Mouse (Mus musculus): Measurements from ENCODE around the gene Ccdc27.

Ccdc27 gene

GRCm38 (mm10) chr4:154042577-154042976, at the start of gene Ccdc27:
TSS of gene Ccdc27 (minus strand) at chr4:154042677.
- in situ Hi-C loops (cut with MboI; ENCODE audit: low sequenced_read_pairs) = loop anchor here (25.0 kb wide), 1 partner anchor 770 kb away; no protein-coding TSS in a partner anchor

GRCm38 (mm10) chr4:154091356-154091755, 48.9 kb upstream of the Ccdc27 start:
- in situ Hi-C loops (cut with MboI; ENCODE audit: low sequenced_read_pairs) = no loop called here

GRCm38 (mm10) chr4:154089205-154089604, 46.7 kb upstream of the Ccdc27 start:
- in situ Hi-C loops (cut with MboI; ENCODE audit: low sequenced_read_pairs) = no loop called here

GRCm38 (mm10) chr4:154086436-154086835, 44.0 kb upstream of the Ccdc27 start:
- in situ Hi-C loops (cut with MboI; ENCODE audit: low sequenced_read_pairs) = no loop called here

GRCm38 (mm10) chr4:154085856-154086255, 43.4 kb upstream of the Ccdc27 start:
- in situ Hi-C loops (cut with MboI; ENCODE audit: low sequenced_read_pairs) = no loop called here

GRCm38 (mm10) chr4:154081974-154082373, 39.5 kb upstream of the Ccdc27 start:
- in situ Hi-C loops (cut with MboI; ENCODE audit: low sequenced_read_pairs) = no loop called here

GRCm38 (mm10) chr4:154081021-154081420, 38.5 kb upstream of the Ccdc27 start:
- in situ Hi-C loops (cut with MboI; ENCODE audit: low sequenced_read_pairs) = no loop called here

GRCm38 (mm10) chr4:154080211-154080610, 37.7 kb upstream of the Ccdc27 start:
- in situ Hi-C loops (cut with MboI; ENCODE audit: low sequenced_read_pairs) = no loop called here

GRCm38 (mm10) chr4:154071941-154072340, 29.5 kb upstream of the Ccdc27 start:
- in situ Hi-C loops (cut with MboI; ENCODE audit: low sequenced_read_pairs) = no loop called here

GRCm38 (mm10) chr4:154071521-154071920, 29.0 kb upstream of the Ccdc27 start:
- in situ Hi-C loops (cut with MboI; ENCODE audit: low sequenced_read_pairs) = no loop called here

- in situ Hi-C loops (cut with MboI; ENCODE audit: low sequenced_read_pairs) = no loop called here
These were observed 28.4 kb upstream of the Ccdc27 start for GRCm38 (mm10) chr4:154070896-154071295.

- in situ Hi-C loops (cut with MboI; ENCODE audit: low sequenced_read_pairs) = no loop called here
These were observed 22.6 kb upstream of the Ccdc27 start for GRCm38 (mm10) chr4:154064827-154065773.

- in situ Hi-C loops (cut with MboI; ENCODE audit: low sequenced_read_pairs) = no loop called here
These were observed 15.2 kb upstream of the Ccdc27 start for GRCm38 (mm10) chr4:154057696-154058095.

GRCm38 (mm10) chr4:154056661-154057060, 14.2 kb upstream of the Ccdc27 start:
- in situ Hi-C loops (cut with MboI; ENCODE audit: low sequenced_read_pairs) = no loop called here

GRCm38 (mm10) chr4:154056046-154056445, 13.6 kb upstream of the Ccdc27 start:
- in situ Hi-C loops (cut with MboI; ENCODE audit: low sequenced_read_pairs) = no loop called here

- in situ Hi-C loops (cut with MboI; ENCODE audit: low sequenced_read_pairs) = no loop called here
These were observed 13.0 kb upstream of the Ccdc27 start for GRCm38 (mm10) chr4:154055482-154055881.

- in situ Hi-C loops (cut with MboI; ENCODE audit: low sequenced_read_pairs) = no loop called here
These were observed 10.6 kb upstream of the Ccdc27 start for GRCm38 (mm10) chr4:154053065-154053464.

- in situ Hi-C loops (cut with MboI; ENCODE audit: low sequenced_read_pairs) = no loop called here
These were observed 8.9 kb upstream of the Ccdc27 start for GRCm38 (mm10) chr4:154051401-154051800.

GRCm38 (mm10) chr4:154045837-154046236, 3.4 kb upstream of the Ccdc27 start:
- in situ Hi-C loops (cut with MboI; ENCODE audit: low sequenced_read_pairs) = loop anchor here (25.0 kb wide), 1 partner anchor 766 kb away; no protein-coding TSS in a partner anchor

- in situ Hi-C loops (cut with MboI; ENCODE audit: low sequenced_read_pairs) = loop anchor here (25.0 kb wide), 1 partner anchor 775 kb away; no protein-coding TSS in a partner anchor
These were observed 5.4 kb downstream of the Ccdc27 start for GRCm38 (mm10) chr4:154037123-154037522.

- in situ Hi-C loops (cut with MboI; ENCODE audit: low sequenced_read_pairs) = loop anchor here (25.0 kb wide), 1 partner anchor 784 kb away; no protein-coding TSS in a partner anchor
These were observed 13.8 kb downstream of the Ccdc27 start for GRCm38 (mm10) chr4:154028646-154029045.

- in situ Hi-C loops (cut with MboI; ENCODE audit: low sequenced_read_pairs) = loop anchor here (25.0 kb wide), 1 partner anchor 784 kb away; no protein-coding TSS in a partner anchor
These were observed 14.4 kb downstream of the Ccdc27 start for GRCm38 (mm10) chr4:154028066-154028465.

Data from CH12F3 (cell line).